Mouse (Mus musculus) myocyte (in vitro differentiated cells): ENCODE measurements around the gene Nmnat1.

Source experiments
- E2F4 ChIP-seq: IDR thresholded peaks from one replicate; pipeline ENCODE4 v1.6.1; 2011; ENCODE audit warnings: mild to moderate bottlenecking, control low read depth, moderate library complexity; ENCODE audit not compliant: insufficient read depth
- MYOD1 ChIP-seq, 3 experiments: IDR thresholded peaks; one replicate each; pipeline ENCODE4 v1.6.1; 2011; ENCODE audit warnings: control low read depth in 2 of 3, low read depth in 2 of 3, mild to moderate bottlenecking in 2 of 3, moderate library complexity in 1 of 3; ENCODE audit not compliant: insufficient read length in 2 of 3, control insufficient read depth in 1 of 3
- MYOG ChIP-seq, 3 experiments: IDR thresholded peaks; one replicate each; pipeline ENCODE4 v1.6.1; 2011; ENCODE audit warnings: control low read depth in 2 of 3, low read depth in 2 of 3, mild to moderate bottlenecking in 2 of 3; ENCODE audit not compliant: insufficient read length in 2 of 3, control insufficient read depth in 1 of 3, insufficient read depth in 1 of 3
- POLR2A ChIP-seq: IDR thresholded peaks from one replicate; pipeline ENCODE4 v1.6.1; 2011; ENCODE audit warnings: low read depth, mild to moderate bottlenecking, control low read depth, moderate library complexity; ENCODE audit not compliant: insufficient read length

DNA sequence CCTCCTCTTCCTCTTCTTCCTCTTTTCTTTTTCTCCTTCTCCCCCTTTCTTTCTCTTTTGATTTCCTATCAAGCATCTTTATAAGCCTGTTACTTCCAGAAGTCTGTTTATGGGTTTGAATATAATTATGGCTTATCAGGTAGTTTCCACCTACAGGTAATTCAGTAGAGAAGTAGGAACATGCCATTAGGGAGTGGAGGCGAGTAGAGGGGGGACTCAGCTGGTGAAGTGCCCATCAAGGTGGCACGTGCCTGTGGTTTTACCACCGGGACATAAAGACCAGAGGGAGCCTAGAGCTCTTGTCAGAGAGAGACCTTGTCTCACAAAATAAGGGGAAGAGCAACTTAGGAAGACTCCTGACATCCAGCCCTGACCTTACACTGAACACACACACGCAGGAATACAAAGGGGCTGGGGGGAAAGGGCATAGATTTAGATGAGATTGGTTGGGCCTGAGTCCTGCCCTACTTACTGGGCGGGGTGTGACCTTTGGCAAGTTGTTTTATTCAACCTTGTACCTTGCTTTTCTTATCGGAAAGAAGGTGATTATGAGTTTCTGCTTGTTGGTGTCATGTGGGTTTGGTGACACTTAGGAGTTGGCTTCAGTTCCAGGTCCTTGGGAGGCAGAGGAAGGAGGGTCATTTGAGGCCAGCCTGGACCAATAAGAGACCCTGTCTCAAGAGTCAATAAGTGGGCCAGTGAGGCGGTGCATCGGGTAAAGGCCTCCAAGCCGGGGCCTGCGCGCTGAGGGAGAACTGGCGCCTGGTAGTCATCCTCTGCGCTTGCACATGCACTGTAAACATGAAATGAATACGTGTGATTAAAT is 4.6 kb upstream of the Nmnat1 start:
- no peak for TF ChIP-seq POLR2A
- TF ChIP-seq MYOD1 (IDR thresholded peaks at IDR 0.05; ENCODE audit: control insufficient read depth in 1 of 3, insufficient read length in 2 of 3, low read depth in 2 of 3), result no peak
- TF ChIP-seq MYOG (IDR thresholded peaks at IDR 0.05; ENCODE audit: control insufficient read depth in 1 of 3, insufficient read depth in 1 of 3, insufficient read length in 2 of 3, low read depth in 2 of 3), result no peak
- no peak for TF ChIP-seq E2F4
